Mouse (Mus musculus) naive thymus-derived CD4-positive, alpha-beta T cell, adult 2 months (primary cell): ENCODE results near the gene Gtsf1l.

ENCODE experiments used
- DNase-seq: peaks from one replicate; pipeline ENCODE4 v3.0.0-alpha.2; 2011; ENCODE audit warnings: low read depth

Gene Gtsf1l

DNA sequence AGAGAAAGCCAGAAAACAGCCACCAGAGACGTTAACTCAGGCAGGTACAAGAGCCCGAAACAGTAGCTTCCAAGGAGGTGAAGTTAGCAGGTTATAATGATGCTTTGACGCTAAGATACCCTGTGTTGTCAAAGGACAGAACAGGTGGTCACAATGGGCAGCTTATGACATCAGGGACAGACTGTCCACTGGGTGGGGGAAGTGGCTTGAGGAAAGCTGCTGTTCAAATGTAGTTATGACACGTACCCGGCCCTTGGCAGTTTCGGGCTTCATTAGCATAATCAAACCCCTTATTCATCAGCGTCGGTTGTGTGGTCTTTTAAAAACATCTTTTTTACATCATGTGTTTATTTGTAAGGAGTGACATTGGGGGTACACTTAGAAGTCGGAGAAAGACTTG is at the start of gene Gtsf1l:
TSS of gene Gtsf1l (minus strand) at position 128 of the 400 bp plus-strand sequence.
- DNase-seq, result no peak

DNA sequence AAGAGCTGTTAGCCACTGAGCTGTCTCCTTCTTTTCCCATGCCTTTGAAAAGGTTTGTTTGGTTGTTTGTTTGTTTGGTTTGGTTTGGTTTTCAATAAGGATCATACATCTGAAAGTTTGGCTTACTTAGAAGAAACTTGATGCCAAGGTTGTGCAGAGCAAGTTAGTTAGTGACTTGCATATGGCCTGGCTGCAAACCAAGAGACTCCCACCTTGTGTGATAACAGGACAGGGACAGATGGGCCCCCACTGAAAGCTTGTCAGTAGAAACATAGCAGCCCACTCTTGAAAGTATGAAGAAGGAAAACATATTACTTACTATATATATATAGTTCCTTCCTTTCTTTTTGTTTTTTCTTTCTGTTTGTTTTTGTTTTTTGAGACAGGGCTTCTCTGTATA is 49.3 kb upstream of the Gtsf1l start:
- DNase-seq, result no peak

DNA sequence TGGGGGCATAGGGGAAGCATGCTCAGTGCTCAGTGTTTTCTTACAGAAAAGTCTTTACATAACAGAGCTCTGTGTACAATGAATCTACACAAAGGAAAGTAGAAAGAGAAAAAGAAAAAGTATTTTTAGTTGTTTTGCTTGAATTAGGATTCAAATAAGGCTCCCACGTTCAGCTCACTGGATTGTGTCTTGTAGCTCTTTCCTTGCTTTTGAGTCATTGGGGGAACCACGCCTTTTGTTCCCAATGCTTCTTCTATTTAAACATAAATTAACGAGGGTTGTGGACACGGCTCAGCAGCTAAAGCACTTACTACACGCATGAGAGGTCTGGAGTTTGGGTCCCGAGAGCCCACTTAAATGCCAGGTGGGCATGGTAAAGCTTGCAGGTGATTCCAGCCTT is 48.3 kb upstream of the Gtsf1l start:
- no peak for DNase-seq

DNA sequence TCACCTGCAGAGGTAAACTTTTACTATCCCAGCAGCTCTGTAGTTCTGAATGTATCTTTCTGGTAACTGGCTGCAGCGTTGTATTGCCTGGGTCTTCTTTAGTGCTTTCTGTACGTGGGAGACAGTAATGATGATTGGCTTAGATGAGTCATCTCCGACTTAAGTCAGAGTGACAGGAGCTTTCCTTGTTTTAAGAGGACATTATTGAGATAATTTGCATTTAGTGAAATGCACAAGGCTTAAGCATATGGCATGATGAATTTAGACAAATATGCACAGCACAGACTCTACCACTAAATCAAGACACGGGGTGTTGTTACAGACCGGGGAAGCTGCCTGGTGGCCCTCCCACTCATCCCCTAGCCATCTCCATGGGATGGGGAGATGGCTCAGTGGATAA is 44.7 kb upstream of the Gtsf1l start:
- no peak for DNase-seq

DNA sequence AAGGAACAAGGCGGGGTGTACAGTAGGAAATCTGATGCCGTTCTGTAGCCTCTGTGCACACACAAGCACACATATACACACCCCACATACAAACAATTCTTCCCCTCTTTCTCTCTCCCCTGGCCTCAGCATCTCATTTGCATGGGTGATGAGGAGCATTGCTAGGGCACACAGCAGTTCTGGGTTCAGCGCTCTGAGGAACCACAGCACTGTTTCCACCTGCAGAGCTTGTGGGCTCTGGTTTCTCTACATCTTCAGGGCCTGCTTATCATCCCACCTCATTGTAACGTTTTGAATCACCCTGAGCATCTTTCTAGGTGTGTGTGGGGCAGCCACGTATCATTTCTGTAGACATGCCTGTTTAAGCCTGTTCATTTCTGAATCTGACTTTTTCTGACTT is 43.2 kb upstream of the Gtsf1l start:
- no peak for DNase-seq

DNA sequence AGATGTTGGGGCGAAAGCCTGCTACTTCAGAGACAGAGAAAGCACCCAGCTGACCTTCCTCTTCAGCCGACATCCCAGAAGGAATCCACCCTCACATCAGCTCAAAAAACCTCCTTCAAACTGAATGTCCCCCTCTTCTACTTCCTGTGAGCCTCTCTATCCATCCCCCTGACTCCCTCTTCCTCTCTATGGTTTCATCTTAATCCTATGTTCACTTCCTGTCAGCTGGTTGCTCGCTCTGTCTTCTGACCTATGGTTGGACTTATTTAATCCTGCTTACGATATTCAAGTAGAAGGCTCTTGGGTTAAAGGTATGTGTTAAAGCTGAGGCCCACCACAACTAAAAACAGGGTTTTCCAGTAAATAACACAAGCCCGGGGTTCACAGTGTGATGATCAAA is 35.8 kb upstream of the Gtsf1l start:
- peak; percentile 13 for DNase-seq

DNA sequence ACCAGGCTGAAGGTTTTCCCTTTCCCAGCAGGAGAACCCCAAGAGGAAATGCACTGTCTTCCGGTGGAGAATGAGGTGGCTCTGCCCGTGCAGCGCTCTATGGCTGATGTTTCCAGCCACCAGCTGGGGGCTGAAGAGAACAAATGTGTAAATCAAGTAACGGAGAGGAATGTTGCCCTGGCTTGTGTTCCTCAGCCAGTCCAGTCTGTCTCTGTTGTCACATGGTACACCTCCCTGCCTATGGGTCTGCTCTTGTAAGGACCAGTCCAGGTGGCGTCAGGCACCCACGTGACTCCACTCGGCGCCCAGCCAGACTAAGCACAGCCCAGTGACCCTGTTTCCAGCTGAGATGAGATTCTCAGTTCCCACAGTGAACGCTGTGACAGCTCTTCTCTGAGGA is 34.7 kb upstream of the Gtsf1l start:
- peak; percentile 15 for DNase-seq

DNA sequence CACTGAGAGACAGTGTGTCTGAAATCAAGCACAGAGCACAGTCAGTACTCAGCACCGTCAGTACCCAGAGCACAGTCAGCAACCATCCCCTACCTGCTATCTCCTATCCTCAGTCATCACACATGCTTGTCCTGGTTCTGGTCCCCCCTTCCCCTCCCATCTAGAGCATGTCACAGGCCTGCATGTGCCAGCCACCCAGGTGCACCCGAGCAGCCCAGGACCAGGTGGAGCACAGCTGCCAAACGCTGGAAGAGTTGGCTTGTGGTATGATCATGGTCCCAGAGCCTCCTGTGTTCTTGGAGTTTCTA is 33.7 kb upstream of the Gtsf1l start:
- peak; percentile 16 for DNase-seq

DNA sequence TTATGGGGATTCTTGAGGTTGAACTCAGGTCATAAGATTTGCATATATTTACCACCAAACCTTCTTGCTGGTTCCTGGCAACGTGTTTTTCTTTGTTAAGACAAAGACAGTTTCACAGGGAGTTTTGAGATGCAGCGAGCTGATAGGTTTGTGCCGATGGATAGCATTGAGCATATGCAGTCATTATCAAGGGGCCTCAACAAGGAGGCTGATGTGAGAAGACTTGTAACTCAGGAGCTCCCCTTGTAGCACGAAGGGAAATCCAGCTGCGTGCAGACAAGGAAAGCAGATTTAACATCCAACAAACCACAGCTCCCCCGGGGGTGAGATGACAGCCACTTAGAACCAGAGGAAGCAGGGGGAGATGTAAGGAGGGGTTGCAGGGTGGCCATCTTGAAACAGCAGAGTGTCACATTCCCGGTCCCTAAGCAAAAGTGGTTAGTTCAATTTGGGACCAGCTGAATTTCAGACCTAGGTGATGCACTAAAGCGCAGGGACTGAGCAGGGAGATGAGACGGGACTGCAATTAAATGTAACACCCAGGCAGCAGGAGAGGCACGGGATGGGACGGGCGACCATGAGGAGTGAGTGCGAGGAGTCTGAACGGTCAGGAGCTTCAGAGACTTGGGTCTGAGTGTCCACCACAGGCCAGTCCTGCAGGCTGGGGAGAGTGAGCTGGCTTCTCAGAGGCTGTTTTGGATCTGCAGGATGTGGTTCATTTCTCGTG is 33.1 kb upstream of the Gtsf1l start:
- peak; percentile 16 for DNase-seq

DNA sequence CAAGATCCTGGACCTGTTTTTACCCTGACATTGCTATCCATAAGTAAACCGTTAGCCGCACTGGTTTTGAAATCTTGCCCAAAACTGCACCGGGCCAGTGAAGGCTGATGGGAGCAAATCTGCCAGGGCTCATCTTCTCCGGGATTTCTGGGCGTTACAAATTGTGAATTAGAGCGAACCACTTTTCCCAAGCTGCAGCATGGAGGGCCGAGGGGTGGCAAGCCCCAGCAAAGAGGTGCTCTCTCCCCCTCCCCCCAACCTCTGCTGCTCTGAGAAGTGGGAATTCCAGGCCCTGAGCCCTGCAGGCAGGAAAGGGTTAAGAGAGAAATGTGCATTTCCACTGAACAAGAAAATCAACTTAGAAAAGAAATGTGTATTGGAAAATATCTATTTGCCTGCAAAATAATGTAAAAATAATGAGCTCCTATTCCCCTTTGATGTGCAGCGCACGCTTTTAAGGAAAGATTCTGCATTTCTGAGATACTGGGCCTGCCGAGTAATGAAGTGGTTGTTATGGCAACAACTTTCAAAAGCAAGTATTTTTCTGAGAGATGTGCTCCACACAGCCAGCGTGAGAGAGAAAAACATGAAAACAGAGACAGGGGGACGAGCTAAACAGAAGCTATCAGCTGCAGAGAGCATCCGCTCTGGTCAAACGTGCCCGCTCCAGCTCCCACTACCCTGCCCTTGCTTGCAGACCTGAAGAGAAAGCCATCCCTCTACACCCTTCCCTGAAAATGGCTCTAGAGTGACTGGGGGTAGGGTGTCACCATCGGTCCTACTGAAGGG is 24.0 kb upstream of the Gtsf1l start:
- DNase-seq, result no peak

DNA sequence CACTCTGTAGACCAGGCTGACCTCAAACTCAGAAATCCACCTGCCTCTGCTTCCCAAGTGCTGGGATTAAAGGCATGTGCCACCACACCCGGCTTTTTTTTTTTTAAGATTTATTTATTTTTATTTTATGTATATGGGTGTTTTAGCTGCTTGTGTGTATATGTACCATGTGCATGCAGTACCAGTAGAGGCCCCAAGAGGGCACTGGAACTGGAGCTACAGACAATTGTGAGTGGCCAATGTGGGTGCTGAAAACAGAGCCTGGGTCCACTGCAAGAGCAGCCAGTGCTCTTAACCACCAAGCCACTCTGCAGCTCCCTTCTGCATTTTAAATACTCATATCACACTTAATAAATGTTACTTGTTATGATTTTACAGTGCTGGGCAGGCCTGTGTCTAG is 23.1 kb upstream of the Gtsf1l start:
- DNase-seq, result no peak

DNA sequence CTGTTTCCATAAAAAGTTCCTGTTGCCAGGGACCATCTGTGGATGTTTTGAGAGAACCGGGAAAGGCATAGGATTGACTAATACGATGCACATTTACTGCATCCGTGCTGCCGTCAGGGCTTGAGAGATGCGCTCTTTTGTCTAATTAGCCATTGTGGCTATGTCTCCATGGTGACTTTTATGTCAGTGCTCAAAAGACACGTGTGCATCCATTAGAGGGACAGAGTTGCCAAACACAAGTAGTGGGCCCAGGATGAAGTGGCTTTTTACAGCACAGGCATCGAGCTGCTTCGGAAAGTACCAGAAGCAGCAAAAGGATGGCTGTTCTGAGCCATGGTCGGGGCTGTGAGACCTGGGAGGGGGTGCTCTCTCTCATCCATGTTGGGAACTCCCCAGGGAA is 20.7 kb upstream of the Gtsf1l start:
- no peak for DNase-seq

DNA sequence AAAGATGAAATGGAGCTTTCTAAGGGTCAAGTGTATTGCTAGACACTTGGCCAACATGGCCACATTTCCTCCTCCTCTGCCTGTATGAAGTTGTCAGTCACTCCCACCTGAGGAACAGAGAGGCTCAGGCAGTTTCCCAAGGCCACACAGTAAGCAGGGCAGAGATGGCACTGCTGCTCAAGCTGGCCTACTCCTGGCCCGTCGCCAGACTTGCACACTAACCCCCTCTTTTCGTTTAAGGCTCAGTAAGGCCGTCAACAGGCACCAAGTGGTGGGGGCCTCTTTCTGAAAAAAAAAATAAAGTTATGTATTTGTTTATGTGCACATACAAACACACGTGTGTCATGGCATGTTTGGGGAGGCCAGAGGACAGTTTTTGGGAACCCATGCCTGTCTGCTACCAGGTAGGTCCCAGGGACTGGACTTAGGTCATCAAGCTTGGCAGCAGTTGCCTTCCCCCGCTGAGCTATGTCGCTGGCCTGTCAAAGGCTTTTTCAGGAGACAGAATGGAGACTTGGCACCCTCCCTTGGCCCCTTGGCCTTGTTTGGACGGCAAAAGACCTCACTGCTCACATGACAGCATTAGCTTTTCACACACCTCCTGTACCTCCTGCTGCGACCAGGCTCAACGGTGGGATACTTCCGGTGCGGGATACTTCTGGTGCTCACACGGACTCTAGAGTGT is 16.6 kb upstream of the Gtsf1l start:
- DNase-seq, result no peak

DNA sequence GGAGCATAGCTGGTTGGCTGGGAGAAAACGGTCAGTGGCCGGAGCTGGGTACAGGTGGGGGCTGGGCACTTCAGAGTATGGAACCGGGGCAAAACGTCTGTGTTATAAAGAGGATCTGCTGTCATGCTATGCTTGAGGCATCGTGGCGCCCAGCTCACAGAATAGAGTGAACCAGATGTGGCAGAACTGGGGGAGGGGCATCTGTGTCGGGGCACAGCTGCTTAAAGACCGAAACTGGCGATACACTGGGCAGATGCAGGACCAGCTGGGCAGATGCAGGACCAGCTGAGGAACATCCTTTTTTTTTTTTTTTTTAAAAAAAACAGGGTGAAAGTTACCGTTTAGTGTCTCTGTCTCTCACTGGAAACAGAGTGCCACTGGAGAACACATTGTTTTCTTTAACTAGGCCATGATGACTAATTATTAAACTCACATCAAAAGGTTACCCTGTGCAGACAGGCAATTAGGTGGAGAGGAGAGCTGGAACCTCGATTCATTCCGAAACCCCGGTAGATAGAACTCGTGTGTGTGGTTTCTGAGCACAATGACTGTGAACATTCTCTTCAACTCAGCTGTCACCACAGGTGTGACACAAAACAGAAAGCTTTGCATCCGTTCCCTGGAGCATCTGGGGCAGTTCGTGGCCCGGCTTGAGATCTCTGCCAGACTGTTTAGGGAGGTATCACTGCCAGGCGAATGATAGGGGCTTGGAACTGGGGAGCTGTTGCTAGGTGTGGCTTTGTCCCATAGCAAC is 15.4 kb upstream of the Gtsf1l start:
- peak; percentile 50 for DNase-seq

DNA sequence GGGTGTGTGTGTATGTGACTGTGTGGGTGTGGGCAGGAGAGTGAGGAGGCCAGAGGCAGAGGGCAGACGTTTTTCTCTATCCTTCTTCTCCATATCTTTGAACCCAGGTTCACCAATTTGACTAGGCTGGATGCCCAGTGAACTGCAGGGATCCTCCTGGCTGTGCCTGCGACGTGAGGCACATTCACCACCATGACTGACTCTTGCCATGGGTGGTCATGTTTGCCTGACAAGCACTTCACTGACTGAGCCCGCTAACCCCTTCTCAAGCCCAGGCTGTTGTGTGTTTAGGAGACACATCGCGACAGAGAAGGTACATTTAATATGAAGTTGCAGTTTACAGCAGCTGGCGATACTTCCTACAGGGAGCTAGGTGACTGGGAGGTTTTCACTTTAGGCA is 14.6 kb upstream of the Gtsf1l start:
- DNase-seq, result no peak

DNA sequence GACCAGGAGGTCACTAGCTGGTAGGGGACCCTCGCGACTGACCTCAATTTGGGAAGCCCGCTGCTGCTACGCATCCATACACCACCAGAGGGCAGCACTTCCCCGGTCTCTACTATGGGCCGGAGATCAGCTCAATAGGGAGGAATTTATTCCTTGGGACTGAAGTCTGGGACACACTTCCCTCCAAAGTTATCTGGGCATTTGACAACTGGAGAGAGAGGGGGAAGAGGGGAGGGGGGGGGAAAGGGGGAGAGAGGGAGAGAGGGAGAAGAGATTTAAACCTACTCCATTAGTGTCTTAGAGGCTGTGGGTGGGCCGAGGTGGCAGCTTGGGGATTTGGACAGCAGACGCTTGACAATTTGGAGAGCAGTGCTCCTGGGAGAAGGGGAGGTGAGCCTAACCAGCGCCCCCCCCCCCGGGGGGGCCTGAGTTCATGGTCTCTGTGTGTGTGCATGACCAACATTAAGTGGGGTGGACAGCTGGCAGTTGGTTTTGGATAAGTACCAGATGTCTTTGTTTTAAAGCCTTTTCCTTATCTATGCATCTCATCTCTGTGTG is 14.1 kb upstream of the Gtsf1l start:
- peak; percentile 63 for DNase-seq

DNA sequence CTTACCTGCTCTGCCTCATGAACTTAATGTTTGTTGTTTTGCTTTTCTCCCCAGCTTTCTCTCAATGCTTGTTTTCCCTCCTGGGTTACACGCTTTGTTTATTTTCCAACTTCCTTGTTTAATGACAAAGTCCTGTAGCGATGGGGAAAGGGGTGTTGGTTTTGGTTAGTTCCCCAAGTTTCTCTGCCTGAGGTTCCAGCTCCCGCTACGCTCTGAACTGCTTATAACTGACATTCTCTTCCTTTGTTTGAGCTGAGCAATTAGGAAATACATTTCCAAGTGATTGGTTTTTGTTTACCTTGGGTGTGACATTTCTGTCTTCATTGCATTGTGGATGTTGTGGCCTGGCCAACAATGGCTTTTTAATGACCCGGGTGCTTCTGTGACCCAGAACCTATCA is 12.9 kb upstream of the Gtsf1l start:
- no peak for DNase-seq

DNA sequence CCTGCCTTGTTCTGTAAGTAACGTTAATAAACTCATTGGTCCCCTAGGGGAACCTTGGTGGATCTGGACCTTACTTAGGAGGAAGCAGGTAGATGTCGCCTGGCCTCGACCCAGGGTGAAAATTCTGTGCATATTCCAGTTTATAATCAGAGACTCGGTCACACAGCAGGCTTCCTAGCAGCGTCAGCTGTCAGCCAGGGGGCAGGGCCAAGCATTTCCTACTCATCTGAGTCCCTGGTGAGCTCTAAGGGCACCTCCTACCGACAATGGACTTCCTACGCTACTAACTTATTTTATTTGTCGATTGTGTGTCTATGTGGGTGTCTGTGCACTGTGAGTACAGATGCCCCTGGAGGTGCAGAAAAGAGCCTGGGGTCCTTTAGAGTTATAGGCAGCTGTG is 12.3 kb upstream of the Gtsf1l start:
- no peak for DNase-seq

DNA sequence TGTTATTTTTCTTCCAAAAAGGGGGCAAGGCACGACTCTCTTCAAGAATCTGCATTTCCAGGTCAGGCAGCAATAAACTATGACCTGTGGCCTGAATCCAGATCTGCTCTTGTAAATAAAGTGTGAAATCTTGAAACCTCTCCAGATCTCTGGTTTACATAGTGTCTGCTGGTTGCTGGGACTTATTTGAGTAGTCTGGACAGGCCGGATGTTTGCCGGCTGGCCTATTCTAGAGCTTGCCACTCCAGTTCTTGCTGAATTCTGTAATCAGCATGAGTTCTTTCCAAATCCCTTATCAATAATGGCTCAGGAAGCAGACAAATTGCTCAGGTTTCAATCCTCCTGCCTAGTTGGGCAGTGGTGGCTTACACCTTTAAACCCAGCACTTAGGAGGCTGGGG is 8.1 kb upstream of the Gtsf1l start:
- DNase-seq, result no peak

DNA sequence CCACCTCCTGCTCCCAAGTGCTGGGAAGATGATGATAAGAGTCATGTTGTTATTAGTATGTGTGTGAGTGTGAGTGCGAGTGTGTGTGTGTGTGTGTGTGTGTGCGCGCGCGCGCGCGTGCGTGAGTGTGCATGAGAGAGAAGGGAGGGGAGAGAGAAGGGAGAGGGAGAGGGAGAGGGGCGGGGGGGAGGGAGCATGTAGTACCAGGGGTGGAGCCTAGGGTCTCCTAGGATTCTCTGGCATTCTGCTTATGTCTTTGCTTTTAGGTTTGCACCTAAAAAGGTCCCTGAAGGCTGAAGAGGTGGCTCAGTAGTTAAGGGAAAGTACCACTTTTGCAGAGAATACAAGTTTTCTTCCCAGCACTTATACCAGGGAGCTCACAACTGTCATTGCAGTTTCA is 7.3 kb upstream of the Gtsf1l start:
- DNase-seq, result no peak

DNA sequence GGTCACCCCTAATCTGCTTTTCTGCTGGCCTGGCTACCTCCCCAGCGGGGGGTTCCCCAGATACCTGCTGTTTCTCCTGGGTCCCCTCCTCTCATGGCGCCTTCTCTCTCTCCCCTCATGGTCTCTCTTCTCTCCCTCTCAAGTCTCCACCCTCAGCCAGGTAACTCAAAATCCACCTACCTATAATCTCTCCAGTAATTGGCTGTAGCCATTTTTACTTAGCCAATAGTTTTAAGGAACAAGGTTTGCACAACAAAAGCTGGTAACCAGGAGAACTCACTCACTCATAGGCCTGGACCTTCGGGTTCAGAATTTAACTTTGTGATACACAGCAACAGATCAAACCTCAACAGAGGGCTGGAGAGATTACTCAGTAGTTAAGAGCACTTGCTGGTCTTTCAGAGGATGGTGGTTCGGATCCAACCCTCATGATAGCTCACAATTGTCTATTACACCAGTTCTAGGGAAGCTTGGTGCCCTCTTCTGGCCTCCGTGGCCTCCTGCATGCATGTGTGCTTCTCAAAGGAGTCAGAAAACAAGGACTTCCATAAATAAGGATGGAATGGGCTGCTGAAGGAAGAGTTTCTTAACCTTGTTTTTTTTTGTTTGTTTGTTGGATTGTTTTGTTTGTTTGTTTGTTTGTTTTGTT is 1.9 kb upstream of the Gtsf1l start:
- DNase-seq, result peak; percentile 31

DNA sequence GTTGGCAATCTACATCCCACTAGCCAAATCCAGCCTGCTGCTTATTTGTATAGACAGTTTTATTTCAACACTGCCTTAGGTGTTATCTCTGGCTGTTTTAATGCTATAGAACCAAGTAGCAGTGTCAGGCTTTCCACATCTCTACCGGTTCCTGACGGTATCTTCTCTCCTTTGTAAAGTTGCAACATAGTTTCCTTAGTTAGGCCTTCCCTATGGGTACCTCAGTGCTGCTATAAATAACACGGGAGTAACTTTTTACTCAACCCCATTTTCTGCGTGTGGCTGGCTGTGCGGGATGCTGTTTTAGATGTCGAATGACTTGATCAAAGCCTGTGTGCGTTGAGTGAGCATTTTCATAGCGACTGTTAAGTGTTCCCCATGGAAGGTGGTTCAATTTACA is 1.1 kb downstream of the Gtsf1l start:
- no peak for DNase-seq
